Mouse (Mus musculus) G1E-ER4 (cell line): Measurements from ENCODE around the gene Fyb. TPM values are rescaled to one million over a fixed set of nuclear protein-coding genes. Genes with fewer than 3 reads are reported as not detected.

Source experiments
- GATA1 ChIP-seq: IDR thresholded peaks from one replicate; pipeline ENCODE4 v1.8.0; 2012; ENCODE audit warnings: low read length, inconsistent platforms
- polyA plus RNA-seq: library from polyadenylated mRNA; stranded (reverse); fragments of >175 nt; gene quantifications from 2 replicates; pipeline ENCODE4 v1.2.3, GENCODE M21; 2012

Fyb gene
- polyA plus RNA-seq, 1 experiment: 2,085 TPM

DNA sequence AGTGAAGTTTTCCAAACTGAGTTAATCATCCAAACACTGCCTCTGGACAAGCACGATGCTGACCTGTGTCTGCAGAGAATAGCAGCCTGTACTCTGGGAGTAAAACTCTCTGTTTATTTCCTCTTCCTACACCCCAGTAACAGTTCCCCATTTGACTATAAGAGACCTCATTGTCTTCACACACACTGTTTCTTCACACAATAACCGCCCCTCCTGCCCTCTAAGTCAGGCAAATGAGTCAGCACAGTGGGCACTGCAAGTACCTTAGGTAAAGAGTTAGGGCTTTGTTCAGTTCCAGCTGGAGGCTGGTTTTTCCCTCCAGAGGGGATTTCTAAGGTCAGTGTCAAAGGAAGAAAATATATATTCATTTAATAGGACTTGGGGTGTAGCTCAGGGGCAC is 32.9 kb downstream of the Fyb start:
- TF ChIP-seq GATA1: no peak

DNA sequence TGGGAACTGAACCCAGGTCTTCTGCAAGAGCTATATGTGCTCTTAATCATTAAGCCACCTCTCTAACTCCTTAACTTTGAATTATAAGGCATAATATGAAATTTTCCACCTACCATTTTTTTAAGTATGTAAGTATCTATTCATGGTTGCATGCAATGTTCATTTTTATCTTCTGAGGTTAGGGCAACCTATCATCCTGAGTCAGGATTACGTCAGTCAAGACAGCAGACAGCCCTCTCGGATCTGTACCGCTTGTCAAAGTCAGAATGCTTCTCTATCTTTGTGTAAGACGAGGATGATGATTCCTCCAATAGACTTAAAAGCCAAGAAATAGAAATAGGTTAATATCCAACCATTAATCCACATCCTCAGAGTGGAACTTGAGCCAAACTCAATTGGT is 33.6 kb downstream of the Fyb start:
- no peak for TF ChIP-seq GATA1

DNA sequence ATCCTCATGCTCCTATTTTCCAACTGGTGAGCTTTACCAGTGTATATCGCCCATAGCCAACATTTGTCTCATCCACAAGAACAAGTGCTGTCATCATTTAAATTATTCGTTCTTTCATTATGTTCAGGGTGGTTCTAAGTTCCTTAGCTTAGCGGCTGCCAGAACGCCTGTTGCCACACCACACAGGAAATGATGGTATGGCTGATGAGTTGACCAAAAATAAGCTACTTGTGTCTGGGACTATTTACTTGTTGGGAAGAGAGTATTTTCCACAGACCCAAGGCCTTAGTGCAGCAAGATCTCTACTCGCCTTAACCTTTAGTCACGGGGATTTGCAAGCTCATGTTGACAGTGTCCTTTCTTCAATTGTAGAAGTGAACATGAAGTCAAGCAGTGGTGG is 34.3 kb downstream of the Fyb start:
- TF ChIP-seq GATA1: no peak

DNA sequence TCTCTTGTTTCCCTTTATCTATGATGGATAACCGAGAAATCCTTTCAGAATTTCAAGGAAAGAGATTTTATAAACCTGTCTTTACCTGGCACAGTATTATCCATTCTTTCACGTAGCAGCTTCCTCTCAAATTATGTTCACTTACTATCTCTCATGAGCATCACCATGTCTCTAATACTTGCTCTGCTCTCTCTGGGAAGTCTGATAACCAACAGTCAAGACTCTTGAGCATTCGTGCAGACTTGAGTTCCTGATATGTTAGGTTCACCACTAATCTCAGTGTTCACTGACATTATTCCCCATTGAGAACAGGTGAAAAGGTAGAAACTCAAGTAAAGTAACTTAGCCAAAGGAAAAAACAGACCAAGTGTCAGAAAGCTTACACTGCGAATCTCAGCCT is 34.9 kb downstream of the Fyb start:
- no peak for TF ChIP-seq GATA1

DNA sequence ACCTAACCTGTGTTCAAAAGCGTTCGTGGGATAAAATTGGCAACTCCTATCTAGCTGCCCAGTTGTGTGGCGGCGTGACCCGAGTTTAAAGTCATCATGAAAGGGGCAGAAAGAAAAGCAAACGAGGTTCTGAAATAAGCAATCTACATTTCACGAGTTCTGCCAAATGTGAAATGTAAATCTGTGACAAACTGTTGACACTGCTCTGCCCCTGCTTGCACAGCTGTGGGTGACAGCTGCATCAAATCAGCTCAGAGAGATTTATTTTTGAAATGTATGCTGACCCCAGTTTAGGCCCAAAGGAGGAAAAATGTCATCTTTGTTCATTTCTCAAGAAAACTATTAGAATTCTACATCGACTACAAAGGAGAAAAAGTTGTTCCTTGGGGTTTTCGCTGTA is 36.5 kb downstream of the Fyb start:
- TF ChIP-seq GATA1: no peak

DNA sequence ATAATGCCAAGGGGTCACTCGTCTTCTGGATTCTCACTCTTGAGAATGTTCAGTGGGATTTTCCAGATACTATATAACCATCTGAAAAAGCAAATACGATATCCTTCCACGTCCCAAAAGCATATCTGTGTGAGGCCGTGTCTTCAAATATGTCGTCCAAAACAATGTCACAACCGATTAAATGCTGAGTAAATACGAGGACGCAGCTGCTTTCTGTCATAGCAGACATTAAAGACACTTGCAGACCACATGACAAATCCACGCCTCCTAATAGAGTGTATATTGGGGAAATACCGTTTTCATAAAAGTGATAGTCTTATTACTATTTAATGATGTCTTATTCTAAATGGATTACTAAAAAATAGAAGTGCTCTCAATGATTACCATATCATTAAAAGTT is 38.0 kb downstream of the Fyb start:
- no peak for TF ChIP-seq GATA1

DNA sequence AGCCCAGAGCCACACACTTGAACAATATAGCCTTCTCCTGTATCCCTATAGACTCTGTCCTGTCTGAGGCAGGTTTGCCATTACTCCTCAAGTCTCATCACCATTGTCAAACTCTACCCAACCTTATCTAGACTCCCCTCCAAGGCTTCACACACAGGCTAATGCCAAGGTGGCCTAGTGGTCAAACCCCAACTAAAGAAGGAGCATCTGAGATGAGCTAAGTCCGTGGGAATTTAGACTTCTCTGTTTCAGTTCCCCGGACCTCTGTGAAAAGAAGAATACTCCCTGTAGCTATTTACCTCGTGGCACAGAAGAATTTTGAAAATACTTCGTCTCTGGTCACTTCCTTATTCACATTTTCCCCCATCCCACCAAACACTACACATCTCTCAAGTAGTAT is 39.5 kb downstream of the Fyb start:
- TF ChIP-seq GATA1: no peak

DNA sequence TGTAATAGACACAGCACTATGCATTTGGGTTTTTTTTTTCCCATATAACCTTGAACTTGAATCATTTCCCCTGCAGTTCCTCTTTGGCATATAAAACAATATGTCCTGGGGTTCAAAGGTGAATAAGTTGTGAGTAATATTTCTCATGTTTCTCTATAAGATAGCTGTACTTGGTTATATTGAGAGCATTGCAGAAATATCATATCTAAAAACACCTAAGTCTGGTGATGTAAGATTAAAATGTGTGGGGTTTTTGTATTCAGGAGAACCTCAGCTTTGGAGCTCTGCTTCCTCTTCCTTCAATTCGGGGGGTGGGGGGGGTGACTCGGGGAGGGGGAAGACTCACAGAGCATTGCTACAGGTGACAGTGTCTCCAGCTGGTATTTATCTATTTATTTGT is 40.0 kb downstream of the Fyb start:
- TF ChIP-seq GATA1: no peak

DNA sequence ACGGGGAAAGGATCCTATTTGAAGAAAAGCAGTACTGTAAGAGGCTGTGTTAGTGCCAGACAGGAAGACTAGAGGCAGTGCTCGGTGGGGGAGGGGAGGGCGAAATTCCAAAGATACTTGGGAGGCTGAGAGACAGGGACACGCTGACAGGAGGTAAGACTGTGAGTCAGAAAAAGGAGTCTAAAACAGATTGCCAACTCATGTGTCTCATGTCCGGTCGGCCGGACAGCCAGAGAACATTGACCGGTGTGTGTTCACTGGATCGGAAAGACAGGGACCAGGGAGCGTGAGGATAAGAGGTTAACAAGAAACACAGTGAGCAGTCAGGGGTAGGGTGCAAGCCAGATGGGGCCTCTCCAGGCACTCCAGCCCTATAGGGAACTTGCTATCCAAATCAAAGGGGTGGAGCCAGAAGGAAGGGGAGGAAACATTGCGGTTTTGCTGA is 42.3 kb downstream of the Fyb start:
- no peak for TF ChIP-seq GATA1

DNA sequence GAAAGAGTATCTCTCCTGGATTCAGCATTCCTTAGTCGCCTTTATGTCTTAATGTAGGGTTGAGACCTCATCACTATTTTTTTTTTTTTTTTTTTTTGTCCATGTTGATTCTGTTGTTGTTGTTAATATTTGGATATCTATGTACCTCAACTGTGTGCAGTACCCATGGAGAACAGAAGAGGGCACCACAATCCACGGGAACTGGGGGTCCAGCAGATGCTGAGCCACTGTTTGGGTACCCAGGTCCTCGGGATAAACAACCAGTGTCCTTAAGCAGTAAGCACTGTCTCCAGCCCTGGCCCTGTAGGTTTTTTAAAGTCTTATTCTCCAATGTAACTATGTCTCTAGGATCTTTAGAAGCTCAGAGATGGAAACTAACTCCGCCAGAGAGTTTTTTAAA is 43.2 kb downstream of the Fyb start:
- TF ChIP-seq GATA1: no peak

DNA sequence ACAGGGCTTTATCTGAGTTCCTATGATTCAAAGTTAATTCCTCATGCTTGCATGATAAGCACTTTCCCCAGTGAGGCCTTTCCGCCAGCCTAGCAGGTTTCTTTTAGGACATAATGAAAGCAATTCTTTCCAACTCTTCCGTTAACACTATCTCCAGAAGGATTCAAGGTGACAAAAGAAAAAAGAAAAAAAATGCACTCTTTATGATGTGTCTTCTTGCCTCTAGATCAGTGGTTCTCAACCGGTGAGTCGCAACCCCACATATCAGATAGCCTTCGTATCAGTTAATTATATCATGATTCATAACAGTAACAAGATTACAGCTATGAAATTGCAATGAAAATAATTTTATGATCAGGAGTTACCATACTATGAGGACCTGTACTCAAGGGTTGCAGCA is 45.3 kb downstream of the Fyb start:
- TF ChIP-seq GATA1: no peak

DNA sequence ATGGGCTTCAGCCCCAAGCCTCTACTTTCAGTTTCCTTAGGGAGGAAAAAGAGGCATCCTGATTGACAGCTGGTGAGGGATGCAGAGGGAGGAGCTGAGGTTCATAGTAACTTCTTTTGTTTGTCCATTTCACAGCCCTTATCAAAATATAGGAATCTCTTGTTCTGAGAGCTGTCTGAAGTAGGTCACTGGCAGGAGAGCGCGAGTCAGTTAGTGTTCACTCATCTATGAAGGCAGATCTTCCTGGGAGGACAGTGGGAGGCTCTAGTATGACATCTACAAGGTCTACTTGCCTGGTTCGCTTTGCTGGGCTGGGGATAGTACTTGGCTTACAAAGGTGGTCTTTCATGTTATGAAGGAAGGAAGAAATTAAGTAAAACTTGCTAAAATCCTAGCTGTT is 46.0 kb downstream of the Fyb start:
- no peak for TF ChIP-seq GATA1

DNA sequence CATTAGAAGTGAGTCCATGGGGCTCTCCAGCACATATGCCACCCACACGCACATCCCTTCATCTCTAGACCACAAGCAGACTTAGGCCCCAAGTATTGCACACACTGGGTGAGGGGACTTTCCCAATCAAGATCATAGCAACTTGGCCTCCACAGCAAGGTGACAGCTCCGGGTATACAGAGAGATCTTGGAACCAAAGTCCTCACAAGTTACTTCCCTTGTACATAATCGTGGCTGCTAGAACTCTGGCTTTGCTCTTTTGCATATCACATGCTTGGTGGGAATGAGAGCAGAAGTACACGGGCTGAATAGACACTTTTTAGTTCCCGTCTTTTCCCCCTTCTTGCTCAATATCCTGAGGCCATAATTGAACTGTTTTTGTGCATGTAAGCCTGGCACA is 46.4 kb downstream of the Fyb start:
- no peak for TF ChIP-seq GATA1

DNA sequence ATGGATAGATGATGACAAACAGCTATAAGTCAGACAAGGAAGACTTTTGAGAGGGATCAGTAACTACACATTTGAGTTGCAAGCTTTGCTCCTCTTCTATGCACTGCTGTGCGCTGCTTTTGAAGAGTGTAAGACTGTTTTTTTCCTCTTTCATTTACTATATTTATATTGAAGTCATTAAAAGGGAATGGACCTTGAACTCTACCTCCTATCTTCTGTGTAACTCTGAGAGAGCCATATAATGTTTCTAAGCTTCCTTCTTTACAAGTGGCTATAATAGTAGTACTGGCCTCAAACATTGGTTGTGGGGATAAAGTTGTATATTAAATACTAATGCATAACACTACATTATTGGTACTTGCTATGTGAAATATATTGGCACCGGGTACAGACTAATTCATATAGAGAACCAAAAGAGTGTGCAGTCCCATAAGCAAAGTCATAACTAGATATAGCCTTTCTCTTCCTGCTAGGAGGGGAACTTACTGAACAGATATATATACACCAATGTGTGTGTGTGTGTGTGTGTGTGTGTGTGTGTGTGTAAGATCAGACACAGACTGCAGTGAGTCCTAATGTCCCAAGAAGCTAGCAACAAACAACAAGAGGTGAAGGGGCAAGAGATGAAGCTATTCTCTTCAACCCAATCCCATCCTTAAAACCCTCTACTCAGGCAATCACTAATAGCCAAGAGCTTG is 47.7 kb downstream of the Fyb start:
- no peak for TF ChIP-seq GATA1

DNA sequence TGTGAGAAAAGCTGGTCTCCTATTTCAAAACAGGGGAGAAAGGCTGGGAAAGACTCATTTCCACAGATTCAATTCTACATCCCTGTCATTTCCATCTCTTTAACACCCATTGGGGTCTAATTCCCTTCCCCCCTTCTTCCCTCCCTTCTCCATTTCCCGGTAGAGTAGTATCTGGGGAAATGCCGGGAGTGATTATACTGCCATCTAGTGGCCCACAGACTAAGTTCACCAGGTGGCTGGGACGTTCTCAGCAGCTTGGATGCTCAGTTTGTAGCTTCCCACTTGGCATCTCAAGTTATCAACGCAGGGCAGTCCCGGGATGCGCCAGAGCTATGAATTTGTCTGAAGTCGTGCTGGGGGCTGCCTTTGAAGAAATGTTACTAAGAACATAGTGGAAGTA is 48.2 kb downstream of the Fyb start:
- no peak for TF ChIP-seq GATA1

DNA sequence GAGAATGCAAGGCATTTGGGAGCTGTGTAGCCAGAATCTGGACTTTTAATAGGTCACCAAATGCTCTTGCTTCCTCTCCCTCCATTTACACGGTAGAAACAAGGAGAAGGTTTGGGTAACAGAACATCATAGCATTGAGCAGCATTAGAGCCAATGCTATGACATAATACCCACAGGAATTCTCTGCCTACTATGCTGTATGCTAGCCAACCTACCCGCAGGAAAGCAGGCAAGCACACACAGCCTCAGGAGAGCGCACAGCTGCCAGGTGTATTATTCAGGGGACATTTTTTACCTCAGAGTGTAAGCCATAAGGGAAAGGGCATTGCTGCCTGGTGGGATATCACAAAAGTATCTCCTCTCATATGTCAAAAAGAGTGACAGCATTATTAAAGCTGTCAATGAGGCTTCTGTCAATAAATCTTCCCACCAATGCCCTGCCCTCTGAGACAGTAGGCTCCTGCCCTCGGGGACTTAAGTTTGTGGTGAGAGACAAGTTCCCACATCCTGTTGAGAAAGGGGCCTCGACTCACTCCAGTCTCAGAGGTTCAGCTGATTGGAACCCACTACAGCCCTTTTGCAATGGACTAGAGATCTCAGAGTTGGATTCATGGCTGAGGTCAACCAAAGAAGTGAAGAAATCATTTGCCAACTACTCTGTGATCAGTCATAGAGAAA is 51.8 kb downstream of the Fyb start:
- no peak for TF ChIP-seq GATA1

DNA sequence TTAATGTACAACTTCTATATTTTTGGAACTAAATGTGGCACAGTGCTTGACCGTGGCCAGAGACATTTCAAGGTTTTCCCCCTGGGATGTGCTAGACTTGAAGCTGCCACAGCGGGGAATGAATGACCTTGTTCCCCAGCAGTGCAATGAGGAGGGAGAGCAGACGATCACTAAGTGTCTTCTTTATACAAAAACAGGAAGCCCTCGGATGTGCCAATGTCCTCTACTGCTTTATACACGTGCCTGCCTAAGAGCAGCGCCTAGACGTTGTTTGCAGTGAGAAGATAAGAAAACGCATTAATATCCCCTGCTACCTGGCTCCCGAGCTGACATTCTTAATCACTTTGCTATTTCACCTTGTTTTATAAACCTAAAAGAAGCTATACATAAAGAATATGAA is 55.3 kb downstream of the Fyb start:
- no peak for TF ChIP-seq GATA1
